Mouse (Mus musculus) urinary bladder, adult 2 months (tissue): ENCODE measurements around the gene Lsg1. TPM values are rescaled to one million over a fixed set of nuclear protein-coding genes. Genes with fewer than 3 reads are reported as not detected.

Experiments used
- DNase-seq: peaks from one replicate; pipeline ENCODE4 v3.0.0; 2022; ENCODE audit warnings: low spot score
- polyA plus RNA-seq: library from polyadenylated mRNA; depleted of rRNA; stranded (reverse); fragments of >200 nt; gene quantifications from 2 replicates; pipeline ENCODE4 v1.2.3, GENCODE M21; 2012

The Lsg1 gene
- polyA plus RNA-seq, 1 experiment: 22.5 TPM

DNA sequence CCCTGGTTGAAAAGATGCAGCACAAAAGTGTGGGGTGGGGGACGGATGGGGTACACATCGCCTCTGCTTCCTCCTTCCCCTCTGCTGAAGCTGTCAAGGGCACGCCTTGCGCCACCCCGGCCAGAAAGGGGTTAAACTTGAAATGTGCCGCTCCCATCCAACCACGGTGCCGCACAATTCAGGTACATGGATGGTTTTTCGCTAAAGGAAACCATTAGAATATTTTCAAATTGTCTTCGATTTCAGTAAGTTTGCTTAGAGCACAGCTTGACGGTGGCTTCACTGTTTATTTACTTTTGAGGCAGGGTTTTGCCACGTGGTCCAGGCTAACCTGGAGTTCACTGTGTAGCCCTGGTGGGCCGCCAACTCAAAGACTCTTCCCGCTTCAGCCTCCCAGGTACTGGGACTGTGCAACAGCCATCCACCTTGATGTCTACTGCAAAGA lies 36.6 kb downstream of the Lsg1 start, which contains the start of gene Tmem44:
Gene Tmem44 (minus strand): TSS at position 95 of the 445 bp plus-strand sequence.
- no peak for DNase-seq

DNA sequence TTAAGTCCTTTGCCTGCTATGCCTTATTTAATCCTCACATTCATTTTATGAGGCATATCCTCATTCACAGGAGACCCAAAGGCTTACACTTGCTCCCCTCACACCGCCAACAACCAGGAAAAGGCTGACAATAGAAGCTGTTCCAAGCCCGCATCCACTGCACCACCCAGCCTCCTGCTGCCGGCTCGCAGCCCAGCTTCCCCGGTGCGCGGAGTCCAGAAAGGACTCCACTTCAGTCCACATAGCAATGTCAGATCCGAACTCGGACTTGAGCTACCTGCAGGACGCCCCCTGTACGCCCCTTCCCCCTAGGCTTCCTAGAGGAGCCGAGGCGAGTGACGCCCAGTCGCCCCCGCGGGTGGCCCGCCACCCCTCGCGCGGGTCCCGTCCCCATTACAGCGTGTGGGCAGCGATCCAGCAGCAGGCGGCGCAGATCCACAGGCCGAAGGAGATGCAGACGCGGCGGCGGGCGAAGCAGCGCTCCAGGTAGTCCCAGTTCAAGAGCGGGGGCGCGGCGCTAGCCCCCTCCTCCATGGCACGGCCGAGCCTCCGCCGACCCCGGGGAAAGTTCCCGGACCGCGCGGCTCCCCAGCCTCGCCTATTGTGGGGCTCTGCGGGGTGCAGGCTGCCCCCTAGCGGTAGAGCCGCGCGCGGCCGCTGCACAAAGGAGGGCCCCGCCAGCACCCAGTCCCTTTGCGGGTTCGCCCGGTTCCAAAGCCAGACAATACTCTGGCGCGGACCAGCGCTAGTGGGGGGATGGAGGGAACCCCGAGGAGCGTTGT lies 37.2 kb downstream of the Lsg1 start:
- DNase-seq: peak; percentile 70

GRCm38 (mm10) chr16:30549516-30549915 lies 37.9 kb downstream of the Lsg1 start:
- DNase-seq: no peak

- no peak for DNase-seq
These were observed 39.1 kb downstream of the Lsg1 start for GRCm38 (mm10) chr16:30548291-30548690.

DNA sequence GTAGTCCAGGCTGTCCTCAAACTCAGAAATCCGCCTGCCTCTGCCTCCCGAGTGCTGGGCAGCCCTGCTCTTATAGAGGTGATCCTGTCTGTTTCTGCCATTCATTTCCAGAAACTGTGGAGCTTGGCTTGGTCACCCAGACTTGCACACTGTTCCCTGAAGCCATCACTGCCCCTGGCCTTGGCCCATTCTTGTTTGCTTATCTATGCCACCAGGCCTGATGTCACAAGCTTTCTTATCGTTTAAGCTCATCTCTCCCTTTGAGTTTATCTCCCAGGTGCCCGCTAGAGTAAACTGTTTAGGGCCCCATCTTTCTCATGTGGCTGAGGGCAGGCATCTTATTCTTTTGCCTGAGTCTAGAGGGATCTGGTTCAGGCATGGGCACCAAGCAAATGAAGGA lies 42.7 kb downstream of the Lsg1 start:
- no peak for DNase-seq

DNA sequence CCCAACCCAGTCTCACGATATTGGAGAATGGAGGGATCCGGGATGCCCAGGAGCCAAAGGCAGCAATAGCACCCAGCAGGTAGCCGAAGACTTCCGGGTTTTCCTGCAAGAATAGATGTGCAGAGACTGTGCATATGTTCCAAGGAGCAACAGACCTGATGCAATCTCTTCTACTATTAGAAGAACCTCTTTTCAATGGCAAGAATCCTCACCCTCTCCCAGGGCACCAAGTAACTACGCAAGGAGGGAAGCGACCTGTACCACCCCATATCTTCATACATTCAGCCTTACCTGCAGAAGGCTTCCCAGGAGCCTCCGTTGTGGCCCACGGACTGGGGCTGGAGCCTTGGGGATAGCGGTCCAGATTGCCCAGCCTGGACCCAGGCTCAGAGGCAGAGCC lies 44.0 kb downstream of the Lsg1 start:
- DNase-seq: no peak

GRCm38 (mm10) chr16:30542826-30543225 lies 44.6 kb downstream of the Lsg1 start:
- DNase-seq: no peak

- no peak for DNase-seq
These were observed 47.0 kb downstream of the Lsg1 start for GRCm38 (mm10) chr16:30540107-30541001.

DNA sequence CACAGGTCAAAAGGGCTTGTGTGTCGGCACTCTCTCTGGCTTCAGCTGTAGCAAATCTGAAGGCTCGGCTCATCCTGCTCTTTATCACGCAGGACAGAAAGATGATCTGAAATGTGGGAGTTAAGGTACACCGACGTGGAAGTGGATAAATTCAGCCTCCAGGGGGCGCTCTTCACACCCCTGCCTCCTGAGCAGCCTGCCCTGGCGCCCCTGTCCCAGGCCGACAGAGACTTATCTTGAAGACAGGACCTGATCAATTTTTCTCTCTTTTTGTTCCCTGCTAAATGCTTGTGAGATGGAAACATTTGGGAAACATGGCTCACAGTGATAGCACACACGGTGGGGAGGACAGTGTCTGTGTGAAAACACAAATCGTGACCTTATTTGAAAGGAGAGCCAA lies 48.0 kb downstream of the Lsg1 start:
- DNase-seq: no peak

GRCm38 (mm10) chr16:30535075-30535474 lies 52.3 kb downstream of the Lsg1 start:
- no peak for DNase-seq

GRCm38 (mm10) chr16:30533592-30533991 lies 53.8 kb downstream of the Lsg1 start:
- no peak for DNase-seq

DNA sequence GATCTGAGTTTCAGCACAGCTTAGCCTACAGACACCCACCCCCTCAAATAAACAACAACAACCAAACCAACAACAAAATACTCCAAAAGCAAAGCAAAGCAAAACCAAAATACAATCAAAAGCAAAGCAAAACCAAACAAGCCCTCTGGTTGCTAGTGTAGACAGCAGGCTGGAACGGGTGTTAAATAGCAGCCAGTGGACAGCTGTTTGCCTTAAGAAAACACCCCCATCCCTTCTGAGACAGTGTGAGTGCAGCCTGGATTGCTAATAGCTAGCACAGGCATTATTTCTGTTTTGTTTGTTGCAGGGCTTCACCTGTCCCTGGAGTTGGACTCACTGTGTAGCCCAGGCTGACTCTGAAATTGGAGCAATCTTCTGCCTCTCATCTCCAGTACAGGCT lies 54.5 kb downstream of the Lsg1 start:
- no peak for DNase-seq

GRCm38 (mm10) chr16:30531761-30532406 lies 55.5 kb downstream of the Lsg1 start:
- DNase-seq: no peak

DNA sequence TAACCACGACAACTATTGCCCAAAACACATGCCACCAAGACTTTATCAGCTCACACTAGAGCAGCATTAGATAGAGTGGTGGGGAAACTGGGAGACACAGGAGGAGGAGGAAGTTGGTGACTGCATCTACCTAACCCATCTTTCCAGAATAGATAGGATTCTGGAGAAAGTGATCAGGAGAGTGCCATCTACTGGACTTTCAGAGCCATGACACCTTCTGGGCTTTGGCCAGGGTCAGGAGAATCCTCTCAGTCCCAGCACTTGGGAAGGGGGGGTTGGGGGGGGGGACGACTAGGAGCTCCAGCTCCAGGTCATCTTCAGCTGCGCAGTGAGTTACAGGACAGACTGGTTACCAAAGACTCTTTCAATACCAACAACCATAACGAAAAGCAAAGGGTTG lies 56.6 kb downstream of the Lsg1 start:
- DNase-seq: no peak

GRCm38 (mm10) chr16:30528386-30528785 lies 59.0 kb downstream of the Lsg1 start:
- DNase-seq: no peak

- DNase-seq: no peak
These were observed 59.5 kb downstream of the Lsg1 start for GRCm38 (mm10) chr16:30527889-30528288.

GRCm38 (mm10) chr16:30525756-30526155 lies 61.6 kb downstream of the Lsg1 start:
- DNase-seq: no peak

DNA sequence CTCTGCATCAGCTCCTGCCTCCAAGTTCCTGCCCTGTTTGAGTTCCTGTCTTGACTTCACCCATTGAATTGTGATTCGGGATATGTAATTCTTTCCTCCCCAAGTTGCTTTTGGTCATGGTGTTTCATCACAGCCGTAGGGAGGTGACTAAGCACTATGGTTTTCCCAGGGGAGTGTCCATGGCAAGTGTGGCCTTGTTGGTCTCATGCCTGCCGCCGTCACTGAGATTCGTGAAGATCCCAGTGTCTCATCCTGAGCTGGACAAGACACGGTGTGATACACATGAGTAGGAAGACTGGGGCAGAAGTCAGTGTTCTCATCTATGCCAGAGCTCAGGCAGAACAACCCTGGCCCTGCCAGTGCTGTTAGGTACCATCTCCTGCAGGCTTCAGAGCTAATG lies 62.9 kb downstream of the Lsg1 start:
- no peak for DNase-seq

DNA sequence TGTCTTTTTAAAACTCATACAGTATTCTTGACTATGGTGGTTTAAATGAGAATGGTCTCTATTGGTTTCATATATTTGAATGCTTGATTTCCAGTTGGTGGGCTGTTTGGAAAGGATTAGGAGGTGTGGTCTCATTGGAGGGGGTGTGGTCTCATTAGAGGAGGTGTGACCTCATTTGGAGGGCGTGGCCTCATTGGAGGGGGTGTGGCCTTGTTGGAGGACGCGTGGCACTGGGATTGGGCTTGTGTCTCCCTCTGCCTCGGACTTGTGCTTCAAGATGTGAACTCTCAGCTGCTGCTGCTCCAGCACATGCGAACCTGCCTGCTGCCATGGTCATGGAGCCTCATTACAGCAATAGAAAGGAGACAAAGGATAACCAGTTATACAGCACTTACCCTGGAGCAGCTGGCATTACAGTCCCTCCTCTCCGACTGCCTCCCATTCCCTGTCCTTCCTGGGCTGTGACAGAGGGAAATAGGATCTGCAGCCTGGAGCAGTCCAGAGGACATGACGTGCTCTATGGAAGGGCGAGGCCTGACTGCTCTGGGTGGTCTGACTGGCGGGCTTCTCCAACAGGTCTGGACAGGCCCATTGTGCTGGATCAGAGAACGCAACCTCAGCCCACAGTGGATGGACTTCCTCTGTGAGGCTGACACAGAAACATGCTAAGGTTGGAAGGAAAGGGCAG lies 65.0 kb downstream of the Lsg1 start:
- no peak for DNase-seq

- DNase-seq: no peak
These were observed 66.2 kb downstream of the Lsg1 start for GRCm38 (mm10) chr16:30521147-30521546.

- DNase-seq: peak; percentile 57
These were observed 67.0 kb downstream of the Lsg1 start for GRCm38 (mm10) chr16:30520361-30520823.

- DNase-seq: no peak
These were observed 68.8 kb downstream of the Lsg1 start for GRCm38 (mm10) chr16:30518635-30519034.
